Mouse (Mus musculus) limb, embryonic 10.5 days (tissue): Measurements from ENCODE around the gene Macrod2. TPM values are rescaled to one million over a fixed set of nuclear protein-coding genes. Genes with fewer than 3 reads are reported as not detected.

Source experiments
- DNase-seq: peaks from one replicate; pipeline ENCODE4 v3.0.0-alpha.2; 2017; ENCODE audit warnings: low spot score
- H3K27ac ChIP-seq: fragments of 300-500 bp; sonication (generic); 2 replicates; pipeline ENCODE4 v1.5.1; 2016; ENCODE audit warnings: mild to moderate bottlenecking
- H3K27me3 ChIP-seq: fragments of 300-500 bp; sonication (generic); 2 replicates; pipeline ENCODE4 v1.6.1; 2016; ENCODE audit warnings: low read depth, mild to moderate bottlenecking; ENCODE audit not compliant: poor library complexity, severe bottlenecking
- H3K36me3 ChIP-seq: fragments of 300-500 bp; sonication (generic); 2 replicates; pipeline ENCODE4 v1.6.1; 2016; ENCODE audit warnings: mild to moderate bottlenecking, moderate library complexity
- H3K4me1 ChIP-seq: fragments of 300-500 bp; sonication (generic); 2 replicates; pipeline ENCODE4 v1.6.1; 2016
- H3K4me3 ChIP-seq: fragments of 300-500 bp; sonication (generic); 2 replicates; pipeline ENCODE4 v1.5.1; 2016; ENCODE audit warnings: mild to moderate bottlenecking, moderate library complexity
- H3K9me3 ChIP-seq: fragments of 300-500 bp; sonication (generic); replicated peaks from 2 replicates; pipeline ENCODE4 v1.6.1; 2016; ENCODE audit warnings: mild to moderate bottlenecking
- WGBS: fragments of 180-500 bp; shearing (Covaris S2); methylation state at CpG from one replicate; pipeline ENCODE4 v1.1.7; 2016; 5-methylcytosine and 5-hydroxymethylcytosine counted together
- polyA plus RNA-seq: library from polyadenylated mRNA; unstranded; fragments of >200 nt; fragmentation: Nextera tagmentation; extraction: Ambion mirVana; gene quantifications from 2 replicates; pipeline ENCODE4 v1.2.1, GENCODE M21; 2016

The Macrod2 gene
- polyA plus RNA-seq, 1 experiment from 2014 or later, result 42.7 TPM

DNA sequence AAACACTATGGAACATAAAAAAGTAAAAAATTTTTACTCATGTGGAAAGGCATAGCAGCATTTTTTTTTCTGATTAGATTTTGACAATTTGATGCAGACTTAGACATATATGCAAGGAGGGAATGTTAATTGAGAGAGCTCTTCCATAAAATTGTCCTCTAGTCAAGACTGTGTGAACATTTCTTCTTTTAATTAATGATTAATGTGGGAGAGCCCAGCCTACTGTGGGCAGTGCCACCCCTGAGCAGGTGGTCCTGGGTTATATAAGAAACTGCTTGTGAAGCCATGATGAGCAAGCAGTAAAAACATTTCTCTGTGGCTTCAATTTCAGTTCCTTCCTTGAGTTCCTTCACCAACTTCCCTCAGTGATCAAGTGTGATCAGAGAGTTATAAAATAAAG, 730.5 kb downstream of the Macrod2 start:
- no peak overlapping the region for H3K4me3 ChIP-seq
- no peaks in the 10 kb centered on the region for H3K9me3 ChIP-seq
- no peak for DNase-seq
- H3K27me3 ChIP-seq, result no peaks in the 10 kb centered on the region
- no peaks in the 10 kb centered on the region for H3K4me1 ChIP-seq
- H3K36me3 ChIP-seq, result no peaks in the 10 kb centered on the region
- H3K27ac ChIP-seq, result no peak overlapping the region

DNA sequence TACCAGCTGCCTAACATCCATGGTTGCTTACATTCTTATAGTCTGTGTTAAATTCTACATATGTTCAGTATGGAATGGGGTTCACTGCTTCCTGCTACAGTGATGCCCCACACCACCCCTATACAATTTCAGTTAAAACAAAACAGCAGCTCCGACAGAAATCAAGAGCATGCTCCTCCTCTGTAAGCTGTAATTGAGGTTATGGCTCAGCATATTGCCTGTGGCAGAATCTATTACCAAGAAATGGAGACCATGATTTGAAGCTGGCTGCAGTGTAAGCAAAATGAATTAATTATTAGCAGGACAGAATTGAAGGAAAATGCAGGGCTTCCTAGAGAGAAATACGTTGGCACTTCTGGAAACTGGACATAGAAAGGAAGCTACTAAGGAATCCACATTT, 747.2 kb downstream of the Macrod2 start:
- Histone ChIP-seq H3K9me3 (no peaks in the 10 kb centered on the region), H3K27me3 (no peaks in the 10 kb centered on the region), H3K36me3 (no peaks in the 10 kb centered on the region), H3K4me1 (no peaks in the 10 kb centered on the region), H3K4me3 (no peak overlapping the region), H3K27ac (no peak overlapping the region)
- DNase-seq, result no peak
- WGBS, result 61% methylated on average over 2 of the region's 2 CpGs

DNA sequence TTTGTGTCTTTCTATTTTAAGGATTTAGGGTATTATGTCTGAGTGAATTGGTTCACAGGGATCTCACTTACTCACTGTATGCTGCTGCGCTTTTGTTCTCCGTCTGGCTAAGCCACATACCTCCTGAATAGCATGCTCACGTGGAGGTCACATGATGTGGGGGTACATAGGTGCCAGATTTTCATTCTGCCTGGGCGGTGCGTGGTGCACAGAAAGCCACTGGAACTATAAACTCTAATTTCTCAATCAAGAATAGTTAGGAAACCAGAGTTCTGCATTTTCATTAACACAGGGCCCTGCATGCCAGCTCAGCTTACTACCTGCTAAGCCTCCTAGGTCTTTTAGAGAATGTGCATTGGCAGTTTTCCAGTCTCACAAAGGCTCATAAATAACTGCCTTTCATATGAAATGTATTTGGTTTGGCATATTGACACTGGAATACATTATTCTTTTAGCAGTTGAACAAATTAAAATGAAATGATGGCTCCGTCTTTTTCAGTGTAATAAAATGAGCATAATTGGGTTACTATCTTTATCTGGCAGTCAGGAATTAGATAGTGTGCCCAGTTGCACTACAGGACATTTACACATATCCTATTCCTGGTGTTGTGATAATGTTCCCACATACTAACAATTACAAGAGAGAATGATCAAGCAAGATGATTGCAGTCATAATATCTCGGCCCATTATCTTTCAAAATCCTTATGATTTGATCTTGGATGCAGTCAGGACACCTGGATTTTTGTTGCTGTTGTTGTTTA, 757.1 kb downstream of the Macrod2 start:
- no peak overlapping the region for H3K27ac ChIP-seq
- WGBS, result 92% methylated on average over 7 of the region's 7 CpGs
- peaks cover 9% of the 10 kb centered on the region for H3K4me1 ChIP-seq
- no peaks in the 10 kb centered on the region for H3K27me3 ChIP-seq
- H3K9me3 ChIP-seq, result no peaks in the 10 kb centered on the region
- no peak overlapping the region for H3K4me3 ChIP-seq
- no peak for DNase-seq
- no peaks in the 10 kb centered on the region for H3K36me3 ChIP-seq

DNA sequence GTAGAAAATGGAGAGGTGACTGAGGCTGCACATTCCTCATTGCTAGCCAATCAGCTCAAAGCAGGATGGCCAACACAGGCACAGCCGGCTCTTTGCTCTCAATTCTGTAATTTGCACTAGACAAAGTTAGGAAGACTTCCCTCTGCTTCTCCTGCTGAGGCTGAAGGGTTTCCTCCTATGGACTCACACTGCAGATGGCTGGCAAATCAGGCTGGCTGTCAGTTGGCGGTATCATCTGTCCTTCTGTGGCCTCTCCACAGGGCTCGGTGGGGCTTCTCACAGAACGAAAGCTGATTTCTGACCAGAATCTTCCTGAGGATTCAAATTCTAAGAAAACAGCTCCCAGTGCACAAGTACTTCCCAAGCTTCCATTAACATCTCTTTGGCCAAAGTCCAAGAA, 760.9 kb downstream of the Macrod2 start:
- no peaks in the 10 kb centered on the region for H3K27me3 ChIP-seq
- H3K27ac ChIP-seq, result 0 out of 2 replicates have a peak overlapping the region, but pooled peaks have one; percentile 14
- H3K36me3 ChIP-seq, result no peaks in the 10 kb centered on the region
- whole genome bisulfite sequencing, result 79% methylated on average over 4 of the region's 4 CpGs
- H3K4me1 ChIP-seq, result peaks cover 22% of the 10 kb centered on the region
- H3K4me3 ChIP-seq, result no peak overlapping the region
- no peaks in the 10 kb centered on the region for H3K9me3 ChIP-seq
- DNase-seq, result no peak

DNA sequence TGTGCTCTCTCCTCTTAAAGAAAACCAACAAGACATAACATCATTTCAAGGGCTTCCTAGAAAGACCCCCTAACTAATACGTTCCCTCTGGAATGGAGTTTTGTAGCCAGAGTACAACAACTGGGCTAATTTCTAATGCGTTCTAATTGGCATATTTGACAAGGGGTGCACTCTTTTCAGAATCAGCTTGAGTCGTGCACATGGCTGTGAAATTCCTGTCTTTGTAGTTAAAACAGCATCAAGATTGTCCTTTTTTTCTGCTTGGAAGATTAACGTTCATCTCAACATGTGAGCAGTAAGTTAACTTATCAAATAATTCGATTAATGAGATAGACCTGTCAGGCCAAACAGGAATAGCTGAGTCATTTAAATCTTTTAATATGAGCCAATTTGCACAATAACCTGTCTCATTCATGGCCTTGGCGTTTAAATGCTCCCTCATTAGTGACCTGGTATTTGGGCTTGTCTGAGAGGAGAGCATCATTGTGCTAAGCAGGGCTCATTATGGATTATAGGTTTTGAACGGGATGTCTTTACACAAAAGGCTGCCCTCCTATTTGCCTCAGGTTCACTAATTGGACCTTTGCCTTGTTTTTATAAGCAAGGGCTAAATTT, 762.0 kb downstream of the Macrod2 start:
- 67% methylated on average over 7 of the region's 7 CpGs for WGBS
- Histone ChIP-seq H3K9me3 (no peaks in the 10 kb centered on the region), H3K36me3 (no peaks in the 10 kb centered on the region), H3K4me1 (peaks cover 22% of the 10 kb centered on the region), H3K27ac (peak overlapping the region; percentile 14; the same call in 1 of the 2 replicates), H3K27me3 (no peaks in the 10 kb centered on the region), H3K4me3 (no peak overlapping the region)
- no peak for DNase-seq

DNA sequence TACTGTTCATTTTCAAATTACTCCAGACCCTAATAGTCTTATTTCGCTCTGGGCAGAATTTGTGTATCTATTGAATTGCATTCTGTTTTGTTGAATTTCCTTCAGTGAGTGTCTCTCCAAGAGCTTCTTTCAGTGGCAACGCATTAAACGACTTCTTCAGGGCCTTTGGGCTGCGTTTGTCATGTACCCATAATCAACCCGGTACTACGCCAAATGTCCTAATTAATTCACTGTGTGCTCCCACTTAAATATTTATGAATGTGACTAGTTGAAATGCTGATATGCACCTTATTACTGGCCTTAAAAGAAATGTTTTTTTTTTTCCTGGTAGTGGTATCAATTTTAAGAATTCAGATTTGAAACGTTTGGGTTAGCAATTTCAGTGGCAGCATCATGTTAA, 763.1 kb downstream of the Macrod2 start:
- 66% methylated on average over 7 of the region's 7 CpGs for WGBS
- no peaks in the 10 kb centered on the region for H3K36me3 ChIP-seq
- H3K9me3 ChIP-seq, result no peaks in the 10 kb centered on the region

DNA sequence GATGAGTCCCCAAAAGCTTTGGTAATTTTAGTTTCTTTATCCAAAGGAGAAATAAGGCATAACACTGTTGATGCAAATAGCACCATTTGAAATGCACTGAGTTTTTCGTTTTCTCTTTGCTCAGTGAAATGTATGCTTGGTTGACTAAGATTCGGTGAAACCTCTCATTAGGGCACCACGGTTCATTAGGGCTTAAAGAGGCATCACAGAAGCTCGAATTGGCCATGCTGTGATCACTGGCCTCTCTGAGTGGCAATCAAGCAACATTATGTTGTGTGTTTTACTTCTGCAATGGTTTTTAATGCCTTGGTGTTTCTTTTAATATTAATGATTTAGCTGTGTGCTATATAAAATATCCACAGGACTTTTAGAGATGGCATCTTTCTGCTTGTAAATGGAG, 768.8 kb downstream of the Macrod2 start:
- H3K4me3 ChIP-seq, result no peak overlapping the region
- whole genome bisulfite sequencing, result 72% methylated on average over 4 of the region's 4 CpGs

More for the DNA sequence above, 763.1 kb downstream of the Macrod2 start:
- H3K27me3 ChIP-seq, result no peaks in the 10 kb centered on the region
- peaks cover 22% of the 10 kb centered on the region for H3K4me1 ChIP-seq
- H3K4me3 ChIP-seq, result no peak overlapping the region
- no peak for DNase-seq
- no peak overlapping the region for H3K27ac ChIP-seq

DNA sequence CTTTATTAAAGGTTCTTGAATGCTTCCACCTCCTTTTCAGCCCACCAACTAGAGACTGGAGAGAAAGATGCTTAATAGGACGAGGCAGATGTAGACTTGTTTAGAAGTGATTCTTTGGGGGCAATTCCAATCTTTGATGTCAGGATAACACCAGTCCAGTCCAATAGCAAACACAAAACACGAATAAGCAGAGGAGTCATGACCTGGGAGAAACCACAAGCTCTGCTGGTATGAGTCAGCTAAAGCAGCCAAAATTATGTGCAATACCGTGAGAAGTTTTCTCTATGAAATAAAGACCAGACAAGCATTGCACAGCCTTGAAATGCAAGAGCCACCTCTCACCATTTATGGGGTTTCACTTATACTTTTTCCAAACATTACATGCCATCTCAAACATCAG, 774.5 kb downstream of the Macrod2 start:
- H3K36me3 ChIP-seq, result no peaks in the 10 kb centered on the region
- no peak overlapping the region for H3K27ac ChIP-seq
- WGBS, result 81% methylated on average over 3 of the region's 3 CpGs

More for the DNA sequence above, 768.8 kb downstream of the Macrod2 start:
- Histone ChIP-seq H3K4me1 (peaks cover 4% of the 10 kb centered on the region), H3K36me3 (no peaks in the 10 kb centered on the region), H3K27me3 (no peaks in the 10 kb centered on the region), H3K9me3 (no peaks in the 10 kb centered on the region), H3K27ac (no peak overlapping the region)
- DNase-seq, result no peak

DNA sequence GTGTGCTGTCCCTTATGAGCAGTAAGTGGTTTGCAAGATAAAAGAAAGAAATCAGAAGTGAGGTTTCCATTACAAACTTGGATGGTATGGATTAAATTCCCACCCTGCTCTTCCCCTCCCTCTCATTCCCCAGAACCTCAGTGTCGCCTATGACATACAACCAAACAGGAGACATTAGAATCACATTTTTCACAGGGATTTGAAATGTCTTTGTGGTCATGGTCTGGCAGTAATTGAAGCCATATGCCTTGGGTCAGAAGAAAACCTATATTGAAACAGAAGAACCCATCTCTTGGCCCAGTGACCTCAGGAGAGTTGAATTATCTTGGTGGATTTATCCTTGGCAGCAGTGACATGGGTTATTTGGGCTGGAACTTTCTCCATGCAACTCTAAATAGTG, 778.1 kb downstream of the Macrod2 start:
- Histone ChIP-seq H3K27ac (no peak overlapping the region), H3K4me3 (no peak overlapping the region), H3K27me3 (no peaks in the 10 kb centered on the region), H3K36me3 (no peaks in the 10 kb centered on the region), H3K4me1 (peaks cover 6% of the 10 kb centered on the region; the same call in 1 of the 2 replicates), H3K9me3 (no peaks in the 10 kb centered on the region)
- WGBS, result 5% methylated on average over 1 of the region's 1 CpGs
- no peak for DNase-seq

More for the DNA sequence above, 774.5 kb downstream of the Macrod2 start:
- Histone ChIP-seq H3K4me3 (no peak overlapping the region), H3K9me3 (no peaks in the 10 kb centered on the region), H3K4me1 (peaks cover 10% of the 10 kb centered on the region), H3K27me3 (no peaks in the 10 kb centered on the region)
- DNase-seq, result no peak

DNA sequence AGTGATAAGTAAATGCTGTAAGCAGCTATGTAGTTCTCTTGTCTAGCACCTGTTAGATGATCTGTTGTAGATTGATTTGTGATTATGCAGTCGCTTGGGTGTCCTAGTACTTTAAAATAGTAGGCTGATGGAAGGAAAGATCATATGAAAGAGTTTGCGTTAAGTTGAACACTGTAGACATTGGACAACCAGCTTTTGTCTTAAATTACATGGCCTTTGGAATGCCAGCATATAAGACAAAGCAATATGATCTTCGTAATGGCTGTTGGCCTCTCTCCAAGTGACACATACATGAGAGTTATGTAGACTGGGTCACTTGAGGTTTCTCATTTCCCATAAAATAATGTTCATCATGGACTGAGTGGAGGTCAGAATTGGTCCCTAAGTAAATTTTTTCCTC, 778.5 kb downstream of the Macrod2 start:
- Histone ChIP-seq H3K4me3 (no peak overlapping the region), H3K27me3 (no peaks in the 10 kb centered on the region), H3K36me3 (no peaks in the 10 kb centered on the region), H3K27ac (no peak overlapping the region), H3K4me1 (peaks cover 6% of the 10 kb centered on the region; the same call in 1 of the 2 replicates), H3K9me3 (no peaks in the 10 kb centered on the region)
- DNase-seq, result no peak
- 74% methylated on average over 3 of the region's 3 CpGs for WGBS

DNA sequence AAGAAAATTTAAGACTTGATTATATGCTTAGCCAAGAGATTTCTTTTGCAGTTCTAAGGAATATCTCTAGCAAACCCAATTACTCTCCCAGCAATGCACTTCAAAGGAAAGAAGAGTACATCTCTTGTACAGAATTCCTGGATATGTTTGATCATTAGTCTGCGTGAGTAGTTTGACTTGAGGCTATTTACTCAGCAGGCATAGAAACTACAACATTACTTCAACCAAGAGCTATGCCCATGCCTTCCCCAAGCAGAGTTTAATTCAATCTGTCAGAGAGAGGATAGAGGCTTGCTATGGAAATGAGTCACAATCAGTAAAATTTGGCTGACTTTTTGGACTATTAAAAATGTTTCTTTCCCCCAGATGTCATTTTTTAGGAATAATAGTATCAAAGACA, 785.5 kb downstream of the Macrod2 start:
- 63% methylated on average over 1 of the region's 1 CpGs for WGBS
- no peak overlapping the region for H3K27ac ChIP-seq
- DNase-seq, result no peak
- H3K36me3 ChIP-seq, result no peaks in the 10 kb centered on the region
- no peaks in the 10 kb centered on the region for H3K4me1 ChIP-seq
- no peak overlapping the region for H3K4me3 ChIP-seq
- no peaks in the 10 kb centered on the region for H3K27me3 ChIP-seq
- no peaks in the 10 kb centered on the region for H3K9me3 ChIP-seq

DNA sequence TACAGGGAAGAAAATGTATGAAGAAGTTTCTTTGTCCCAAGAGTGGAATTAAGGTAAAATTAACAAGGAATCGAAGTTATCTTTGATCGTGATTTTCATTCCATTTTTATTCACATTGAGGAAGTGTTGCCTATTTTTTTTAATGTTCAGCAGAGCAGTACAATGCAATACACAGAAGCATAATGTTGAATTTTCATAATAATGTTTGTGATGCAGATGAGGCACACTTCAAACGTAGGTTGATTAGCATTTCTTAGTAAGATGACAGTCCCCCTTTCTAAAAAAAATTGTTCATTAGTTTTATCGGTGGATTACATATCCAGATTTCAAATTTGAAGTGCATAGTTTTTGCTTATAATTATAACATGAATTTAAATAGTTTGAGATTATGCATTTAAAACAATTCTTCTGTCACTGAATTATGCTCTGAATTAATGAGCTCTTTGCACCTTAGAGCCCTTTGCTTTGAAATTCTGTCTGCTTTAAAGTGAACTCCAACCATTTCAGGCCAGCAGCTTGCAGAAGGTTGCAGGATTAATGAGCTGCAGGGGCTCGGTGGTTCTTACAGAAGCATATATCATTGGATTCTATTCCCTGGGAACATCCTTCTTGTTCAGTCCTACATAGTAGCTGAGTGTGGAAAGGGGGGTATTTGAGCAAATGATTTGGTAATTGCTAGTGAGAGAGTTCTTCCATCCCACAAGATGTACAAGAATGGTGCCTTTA, 787.1 kb downstream of the Macrod2 start:
- no peaks in the 10 kb centered on the region for H3K9me3 ChIP-seq
- no peaks in the 10 kb centered on the region for H3K4me1 ChIP-seq
- no peak for DNase-seq
- no peak overlapping the region for H3K27ac ChIP-seq
- H3K4me3 ChIP-seq, result no peak overlapping the region
- no peaks in the 10 kb centered on the region for H3K27me3 ChIP-seq
- no peaks in the 10 kb centered on the region for H3K36me3 ChIP-seq
- WGBS, result 73% methylated on average over 5 of the region's 5 CpGs

DNA sequence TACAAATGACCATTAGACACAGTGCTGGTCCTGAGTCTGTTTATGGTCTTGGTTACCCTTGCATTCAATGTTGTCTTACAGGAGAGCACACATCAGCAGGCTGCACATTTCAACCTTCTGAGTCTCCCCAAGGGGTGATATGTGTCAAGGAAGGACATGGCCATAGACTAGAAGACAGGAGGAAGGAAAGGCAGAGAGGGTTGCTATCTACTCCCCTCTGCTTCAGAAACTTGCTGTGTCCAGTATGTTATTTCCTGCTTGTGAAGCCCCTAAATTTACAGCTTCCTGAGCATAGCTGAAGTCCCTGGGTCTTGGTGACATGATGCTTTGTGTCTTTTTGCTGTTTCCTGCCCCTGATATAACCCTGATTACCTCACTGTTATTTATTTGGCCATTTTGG, 799.4 kb downstream of the Macrod2 start:
- Histone ChIP-seq H3K27ac (no peak overlapping the region), H3K9me3 (no peaks in the 10 kb centered on the region), H3K4me1 (peaks cover 4% of the 10 kb centered on the region; the same call in 1 of the 2 replicates), H3K36me3 (no peaks in the 10 kb centered on the region), H3K27me3 (no peaks in the 10 kb centered on the region), H3K4me3 (no peak overlapping the region)
- DNase-seq, result no peak
